Mouse (Mus musculus): ENCODE results near the gene Nup37. TPM values are rescaled to one million over a fixed set of nuclear protein-coding genes. Genes with fewer than 3 reads are reported as not detected.

Nup37 gene
- polyA plus RNA-seq, 1 experiment from 2014 or later = 57.7 TPM

DNA sequence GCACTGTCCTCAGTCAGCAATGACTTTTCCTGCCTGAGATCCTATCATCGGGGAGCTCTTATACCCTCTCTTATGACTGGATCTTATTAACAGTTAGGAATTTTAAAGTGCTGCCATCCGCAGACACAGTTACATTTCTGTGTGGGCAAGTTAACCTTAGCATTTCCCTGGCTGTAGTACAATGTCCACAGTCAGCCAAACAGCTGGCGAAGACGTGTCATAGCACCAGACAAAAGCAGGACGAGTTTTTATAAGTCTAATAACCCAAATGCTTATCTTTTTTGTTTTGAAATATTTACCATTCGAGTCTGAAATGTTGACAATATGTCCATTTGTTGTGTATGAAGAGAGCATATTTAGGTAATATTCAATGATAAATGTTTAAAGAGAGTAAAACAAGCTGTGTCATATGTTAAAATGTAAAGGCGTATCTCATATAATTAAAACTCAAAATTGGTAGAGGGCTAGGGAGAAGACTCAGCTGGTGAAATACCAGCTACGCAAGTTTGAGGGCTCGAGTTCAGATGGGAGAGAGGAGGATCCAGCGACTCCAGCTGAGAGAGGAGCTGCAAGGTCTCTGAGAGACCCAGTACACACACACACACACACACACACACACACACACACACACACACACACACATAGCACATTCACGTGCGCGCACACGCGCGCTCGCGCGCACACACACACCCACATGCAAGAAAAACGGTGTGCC, 68.2 kb downstream of the Nup37 start:
- Histone ChIP-seq H3K4me2 (ENCODE audit: low read length) (no peak overlapping the region), H3K4me3 (ENCODE audit: low read depth, low read length) (no peak overlapping the region), H3K9ac (ENCODE audit: low read length) (no peak overlapping the region), H3K4me1 (ENCODE audit: control insufficient read depth, insufficient read depth, low read length) (no peaks in the 10 kb centered on the region), H3K9me3 (replicated peaks; ENCODE audit: control insufficient read depth, low read length) (no peaks in the 10 kb centered on the region), H3K27me3 (replicated peaks; ENCODE audit: control insufficient read depth, insufficient read depth, low read length) (no peaks in the 10 kb centered on the region), H3K36me3 (ENCODE audit: control insufficient read depth, insufficient read depth, low read length) (peaks cover 15% of the 10 kb centered on the region), H3K27ac (ENCODE audit: low read depth, low read length) (no peak overlapping the region)
- 95% methylated on average over 20 of the region's 20 CpGs for whole genome bisulfite sequencing
- ATAC-seq (no peak), DNase-seq (ENCODE audit: low spot score) (no peak)

DNA sequence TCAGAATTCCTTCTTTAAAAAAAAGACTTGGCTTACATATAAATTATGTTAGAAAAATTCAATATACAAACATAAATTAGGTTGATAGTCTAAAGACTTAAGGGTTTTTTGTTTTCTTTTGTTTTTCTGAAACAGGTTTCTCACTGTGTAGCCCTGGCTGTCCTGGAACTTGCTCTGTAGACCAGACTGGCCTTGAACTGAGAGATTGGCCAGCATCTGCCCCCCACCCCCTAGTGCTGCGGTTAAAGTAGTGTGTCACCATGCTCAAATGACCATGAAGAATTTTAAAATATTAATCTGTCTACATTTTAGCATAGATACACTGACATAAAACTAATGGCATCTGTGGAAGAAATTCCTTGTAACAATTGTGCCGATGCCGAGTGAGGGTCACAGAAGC, 71.4 kb downstream of the Nup37 start:
- no peak overlapping the region for H3K9ac ChIP-seq (ENCODE audit: low read length)
- H3K4me3 ChIP-seq (ENCODE audit: low read depth, low read length) = no peak overlapping the region
- 95% methylated on average over 3 of the region's 3 CpGs for WGBS
- DNase-seq (ENCODE audit: low spot score) = no peak
- no peak overlapping the region for H3K4me2 ChIP-seq (ENCODE audit: low read length)
- H3K27ac ChIP-seq (ENCODE audit: low read depth, low read length) = no peak overlapping the region
- no peaks in the 10 kb centered on the region for H3K4me1 ChIP-seq (ENCODE audit: control insufficient read depth, insufficient read depth, low read length)
- no peaks in the 10 kb centered on the region for H3K9me3 ChIP-seq (replicated peaks; ENCODE audit: control insufficient read depth, low read length)
- no peak for ATAC-seq
- no peaks in the 10 kb centered on the region for H3K27me3 ChIP-seq (replicated peaks; ENCODE audit: control insufficient read depth, insufficient read depth, low read length)
- H3K36me3 ChIP-seq (ENCODE audit: control insufficient read depth, insufficient read depth, low read length) = peaks cover 22% of the 10 kb centered on the region

DNA sequence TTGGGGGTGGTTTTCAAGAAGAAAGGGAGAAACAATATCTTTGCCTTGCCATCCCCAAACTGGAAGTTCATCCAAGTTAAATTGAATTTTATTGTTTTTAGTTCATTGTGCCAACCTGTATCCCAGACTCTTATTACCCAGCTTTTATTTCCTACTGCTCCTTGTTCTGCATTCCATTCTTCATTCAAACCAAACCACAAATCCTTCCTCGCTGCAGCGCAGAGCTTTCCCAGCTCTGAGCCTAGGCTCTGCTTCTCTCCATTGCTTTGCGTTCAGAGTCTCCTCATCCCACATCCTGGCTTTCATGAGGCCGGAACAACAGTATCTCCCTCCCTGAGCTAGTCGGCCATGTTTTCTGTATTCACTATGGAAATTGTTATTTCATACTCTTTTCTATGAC, 74.9 kb downstream of the Nup37 start:
- DNase-seq (ENCODE audit: low spot score) (no peak), ATAC-seq (no peak)
- Histone ChIP-seq H3K27me3 (replicated peaks; ENCODE audit: control insufficient read depth, insufficient read depth, low read length) (no peaks in the 10 kb centered on the region), H3K4me1 (ENCODE audit: control insufficient read depth, insufficient read depth, low read length) (no peaks in the 10 kb centered on the region), H3K4me2 (ENCODE audit: low read length) (no peak overlapping the region), H3K36me3 (ENCODE audit: control insufficient read depth, insufficient read depth, low read length) (peaks cover 20% of the 10 kb centered on the region; the same call in 1 of the 2 replicates), H3K27ac (ENCODE audit: low read depth, low read length) (no peak overlapping the region), H3K9me3 (replicated peaks; ENCODE audit: control insufficient read depth, low read length) (no peaks in the 10 kb centered on the region), H3K4me3 (ENCODE audit: low read depth, low read length) (no peak overlapping the region), H3K9ac (ENCODE audit: low read length) (no peak overlapping the region)
- WGBS = 89% methylated on average over 5 of the region's 5 CpGs

DNA sequence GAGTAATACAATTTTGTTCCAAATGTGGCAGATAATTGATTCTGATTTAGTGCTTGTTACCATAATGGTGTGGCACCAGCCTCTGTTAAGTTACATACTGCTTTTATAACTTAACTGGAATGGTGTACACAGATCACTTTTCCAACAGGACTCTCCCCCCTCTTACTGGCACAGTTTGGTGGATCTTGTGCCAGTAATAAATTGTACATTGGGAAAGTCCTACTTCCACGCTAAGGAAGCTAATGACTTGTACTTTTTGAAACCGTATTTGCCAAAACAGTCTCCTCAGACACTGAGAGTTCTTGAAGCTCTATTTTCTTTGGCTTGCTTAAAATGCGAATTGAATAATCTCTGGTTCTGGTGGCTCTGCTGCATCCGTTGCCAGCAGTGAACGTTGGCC, 78.6 kb downstream of the Nup37 start:
- H3K9ac ChIP-seq (ENCODE audit: low read length) = no peak overlapping the region
- peaks cover 11% of the 10 kb centered on the region; the same call in 1 of the 2 replicates for H3K36me3 ChIP-seq (ENCODE audit: control insufficient read depth, insufficient read depth, low read length)
- no peak for ATAC-seq
- no peak overlapping the region for H3K4me2 ChIP-seq (ENCODE audit: low read length)
- no peaks in the 10 kb centered on the region for H3K4me1 ChIP-seq (ENCODE audit: control insufficient read depth, insufficient read depth, low read length)
- no peaks in the 10 kb centered on the region; the same call in 1 of the 2 replicates for H3K9me3 ChIP-seq (replicated peaks; ENCODE audit: control insufficient read depth, low read length)
- no peak overlapping the region for H3K4me3 ChIP-seq (ENCODE audit: low read depth, low read length)
- 93% methylated on average over 5 of the region's 5 CpGs for WGBS
- no peak overlapping the region for H3K27ac ChIP-seq (ENCODE audit: low read depth, low read length)
- DNase-seq (ENCODE audit: low spot score) = no peak
- H3K27me3 ChIP-seq (replicated peaks; ENCODE audit: control insufficient read depth, insufficient read depth, low read length) = no peaks in the 10 kb centered on the region

DNA sequence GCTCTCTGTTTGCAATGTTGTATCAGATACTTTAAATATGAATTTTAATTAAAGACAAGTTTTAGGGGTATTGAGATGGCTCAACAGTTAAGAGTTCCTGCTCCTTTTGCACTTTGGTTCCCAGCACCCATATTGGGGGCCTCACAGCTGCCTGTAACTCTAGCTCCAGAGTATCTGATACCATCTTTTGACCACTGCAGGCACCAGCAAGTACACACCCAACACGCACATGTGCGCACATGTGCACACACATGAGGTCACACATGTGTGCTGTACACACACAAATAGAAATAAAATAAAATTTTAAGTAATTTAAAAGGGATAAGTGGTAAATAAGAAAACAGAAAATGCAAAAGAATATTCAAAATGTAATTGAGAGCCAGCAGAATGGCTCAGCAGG, 81.2 kb downstream of the Nup37 start:
- Histone ChIP-seq H3K27ac (ENCODE audit: low read depth, low read length) (no peak overlapping the region), H3K27me3 (replicated peaks; ENCODE audit: control insufficient read depth, insufficient read depth, low read length) (no peaks in the 10 kb centered on the region), H3K9me3 (replicated peaks; ENCODE audit: control insufficient read depth, low read length) (no peaks in the 10 kb centered on the region; the same call in 1 of the 2 replicates), H3K4me3 (ENCODE audit: low read depth, low read length) (no peak overlapping the region), H3K9ac (ENCODE audit: low read length) (no peak overlapping the region), H3K36me3 (ENCODE audit: control insufficient read depth, insufficient read depth, low read length) (peaks cover 7% of the 10 kb centered on the region; the same call in 1 of the 2 replicates), H3K4me2 (ENCODE audit: low read length) (no peak overlapping the region), H3K4me1 (ENCODE audit: control insufficient read depth, insufficient read depth, low read length) (no peaks in the 10 kb centered on the region)
- WGBS = 92% methylated on average over 2 of the region's 2 CpGs
- no peak for DNase-seq (ENCODE audit: low spot score)
- no peak for ATAC-seq

Other genes starting within 250 kb of the Nup37 start
- 19.0 and 19.2 TPM in 2 replicates for gene Pmch, start 55.9 kb upstream of the Nup37 start, polyA plus RNA-seq (2014; fragmentation: Nextera tagmentation; extraction: Ambion mirVana)
- 5.9 and 6.5 TPM in 2 replicates for gene Parpbp, start 51 bp upstream of the Nup37 start, polyA plus RNA-seq (2014; fragmentation: Nextera tagmentation; extraction: Ambion mirVana)
- 40.7 and 54.5 TPM in 2 replicates for gene Washc3, start 54.1 kb downstream of the Nup37 start, polyA plus RNA-seq (2014; fragmentation: Nextera tagmentation; extraction: Ambion mirVana)
- gene Dram1, start 232.1 kb downstream of the Nup37 start, polyA plus RNA-seq (2014; fragmentation: Nextera tagmentation; extraction: Ambion mirVana) = 0.44 and 0.84 TPM in 2 replicates
- gene Gnptab, start 232.1 kb downstream of the Nup37 start, polyA plus RNA-seq (2014; fragmentation: Nextera tagmentation; extraction: Ambion mirVana) = 9.8 and 11.9 TPM in 2 replicates

Measured in forebrain, embryonic 14.5 days (tissue).